Comparison of ENCODE assay signal across 28 mouse cellular contexts in the genomic region with DNA sequence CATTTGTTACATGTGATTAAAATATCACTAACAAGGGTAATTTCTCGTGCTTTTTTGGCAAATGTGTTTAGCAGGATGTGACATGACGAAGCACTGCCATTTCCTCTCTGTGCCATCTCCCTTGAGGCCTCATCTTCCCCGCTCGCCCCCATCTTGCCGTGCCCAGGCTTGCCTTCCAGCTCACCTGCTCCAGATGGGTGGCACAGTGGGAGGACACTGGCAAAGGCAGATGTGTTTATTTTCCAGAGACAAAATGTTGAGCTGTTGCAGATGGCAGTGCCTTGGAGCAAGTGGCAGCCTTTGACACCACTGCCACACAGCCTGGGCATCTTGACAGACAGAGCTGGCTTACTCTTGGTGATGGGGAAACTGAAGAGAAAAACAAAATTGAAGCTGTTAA. TPM values are rescaled to one million over a fixed set of nuclear protein-coding genes. Genes with fewer than 3 reads are reported as not detected.
"Had no signal": no experiment of that assay in that cellular context is flagged by ENCODE, and none has a peak within 500 bp of the region (broad histone marks: within the 10 kb centered on the region; RNA-seq: fewer than 3 reads in every experiment).

No protein-coding gene starts in this region.

- H3K4me2 ChIP-seq: lung, embryonic 15.5 days; midbrain, embryonic 12.5 days; neural tube, embryonic 12.5 days had no signal

- H3K9ac ChIP-seq: liver, postnatal 0 days; lung, embryonic 15.5 days; midbrain, embryonic 12.5 days; neural tube, embryonic 12.5 days had no signal

- H3K27me3 ChIP-seq: lung, embryonic 15.5 days; megakaryocyte, embryonic 14.5 days; midbrain, embryonic 12.5 days; neural tube, embryonic 12.5 days had no signal

- ATAC-seq: liver, postnatal 0 days; lung, postnatal 0 days had no signal

- H3K4me3 ChIP-seq: lung, embryonic 15.5 days; megakaryocyte, embryonic 14.5 days; midbrain, embryonic 12.5 days; neural tube, embryonic 12.5 days had no signal

- H3K27ac ChIP-seq: lung, embryonic 15.5 days; macrophage; midbrain, embryonic 12.5 days; neural tube, embryonic 12.5 days had no signal

- H3K9me3 ChIP-seq: lung, embryonic 15.5 days; megakaryocyte, embryonic 14.5 days; midbrain, embryonic 12.5 days; neural tube, embryonic 12.5 days had no signal

- DNase-seq: liver, postnatal 0 days; lung, adult 2 months; lung, postnatal 14 days; lung, postnatal 36 days; midbrain, embryonic 14.5 days; retina, postnatal 1 day; right cerebral cortex, adult 18-20 months; right cerebral cortex, postnatal 25 days; right cerebral cortex, postnatal 4 days; spleen, adult 18-20 months; thymus, adult 18-20 months; thymus, postnatal 14 days; thymus, postnatal 36 days had no signal

- H3K4me1 ChIP-seq: lung, embryonic 15.5 days; midbrain, embryonic 12.5 days; neural tube, embryonic 12.5 days had no signal

RNA-seq across cellular contexts. Expression of a gene that starts 43.0 kb away (rescaled TPM):
- total RNA-seq: megakaryocyte progenitor cell, adult 5-6 weeks; midbrain, postnatal 0 days; monocyte, adult 5-6 weeks; neutrophil, adult 5-6 weeks had no signal
- polyA plus RNA-seq: liver, postnatal 0 days; lung, postnatal 0 days; macrophage; neural tube, embryonic 14.5 days; small intestine, adult 2 months; stomach, embryonic 14.5 days; stomach, embryonic 16.5 days; thymus, postnatal 0 days had no signal
